Mouse (Mus musculus) layer of hippocampus, postnatal 10 days (tissue): ENCODE data around the gene Jsrp1. TPM values are rescaled to one million over a fixed set of nuclear protein-coding genes. Genes with fewer than 3 reads are reported as not detected.

ENCODE experiments used
- DNase-seq, 2 experiments: peaks; one replicate each; pipeline ENCODE4 v3.0.0; 2021; ENCODE audit warnings: low spot score in 2 of 2
- long read RNA-seq: library from polyadenylated mRNA; stranded (forward); transcript quantifications from one replicate; pipeline ENCODE4 v2.0.0, GENCODE M21; 2023
- total RNA-seq, 2 experiments: library from RNA; stranded (reverse); gene quantifications; 2 replicates each; pipeline ENCODE4 v1.2.3; 2021

Jsrp1 gene
- 1 to 10 TPM; 1.4 TPM for total RNA-seq
- long read RNA-seq, partial matches to known transcripts, result 2 of 5 reads
- long read RNA-seq, other reads (novel, unspliced or antisense), result 3 of 5 reads

GRCm38 (mm10) chr10:80813366-80813765 is at the start of gene Jsrp1:
TSS of gene Jsrp1 (minus strand) at chr10:80813498.
- DNase-seq, result no peak

- no peak for DNase-seq
Measured at GRCm38 (mm10) chr10:80862305-80862704, 49.0 kb upstream of the Jsrp1 start.

GRCm38 (mm10) chr10:80858350-80858935 is 45.1 kb upstream of the Jsrp1 start:
- no peak for DNase-seq

GRCm38 (mm10) chr10:80857848-80858247 is 44.5 kb upstream of the Jsrp1 start:
- no peak for DNase-seq

- DNase-seq, result no peak
Measured at GRCm38 (mm10) chr10:80857386-80857785, 44.1 kb upstream of the Jsrp1 start.

- no peak for DNase-seq
Measured at GRCm38 (mm10) chr10:80856908-80857307, 43.6 kb upstream of the Jsrp1 start.

- DNase-seq, result peak in 1 of 2 experiments; percentile 49
Measured at GRCm38 (mm10) chr10:80856267-80856666, 43.0 kb upstream of the Jsrp1 start.

GRCm38 (mm10) chr10:80855749-80856073 is 42.4 kb upstream of the Jsrp1 start:
- DNase-seq, result no peak

- peak; percentile 98 to 99 for DNase-seq
Measured at GRCm38 (mm10) chr10:80854913-80855748, 41.8 kb upstream of the Jsrp1 start, which contains the start of the genes Lsm7 and Sppl2b. TSS of gene Lsm7 (minus strand) at chr10:80855209. TSS of gene Sppl2b (plus strand) at chr10:80855275.

- no peak for DNase-seq
Measured at GRCm38 (mm10) chr10:80848571-80848970, 35.3 kb upstream of the Jsrp1 start.

- no peak for DNase-seq
Measured at GRCm38 (mm10) chr10:80845732-80846131, 32.4 kb upstream of the Jsrp1 start.

GRCm38 (mm10) chr10:80845055-80845693 is 31.9 kb upstream of the Jsrp1 start:
- no peak for DNase-seq

- DNase-seq, result peak; percentile 66 to 76
Measured at GRCm38 (mm10) chr10:80843931-80844547, 30.7 kb upstream of the Jsrp1 start, which contains the start of gene Lingo3. TSS of gene Lingo3 (minus strand) at chr10:80844039.

GRCm38 (mm10) chr10:80843087-80843930 is 30.0 kb upstream of the Jsrp1 start:
- DNase-seq, result no peak

- no peak for DNase-seq
Measured at GRCm38 (mm10) chr10:80842334-80842733, 29.0 kb upstream of the Jsrp1 start.

- no peak for DNase-seq
Measured at GRCm38 (mm10) chr10:80841685-80842084, 28.4 kb upstream of the Jsrp1 start.

GRCm38 (mm10) chr10:80839848-80840247 is 26.6 kb upstream of the Jsrp1 start:
- DNase-seq, result no peak

- no peak for DNase-seq
Measured at GRCm38 (mm10) chr10:80838346-80838912, 25.1 kb upstream of the Jsrp1 start.

GRCm38 (mm10) chr10:80837827-80838226 is 24.5 kb upstream of the Jsrp1 start:
- no peak for DNase-seq

GRCm38 (mm10) chr10:80836949-80837379 is 23.7 kb upstream of the Jsrp1 start:
- no peak for DNase-seq
